Mouse (Mus musculus): ENCODE results near the gene Zdhhc22.

DNA sequence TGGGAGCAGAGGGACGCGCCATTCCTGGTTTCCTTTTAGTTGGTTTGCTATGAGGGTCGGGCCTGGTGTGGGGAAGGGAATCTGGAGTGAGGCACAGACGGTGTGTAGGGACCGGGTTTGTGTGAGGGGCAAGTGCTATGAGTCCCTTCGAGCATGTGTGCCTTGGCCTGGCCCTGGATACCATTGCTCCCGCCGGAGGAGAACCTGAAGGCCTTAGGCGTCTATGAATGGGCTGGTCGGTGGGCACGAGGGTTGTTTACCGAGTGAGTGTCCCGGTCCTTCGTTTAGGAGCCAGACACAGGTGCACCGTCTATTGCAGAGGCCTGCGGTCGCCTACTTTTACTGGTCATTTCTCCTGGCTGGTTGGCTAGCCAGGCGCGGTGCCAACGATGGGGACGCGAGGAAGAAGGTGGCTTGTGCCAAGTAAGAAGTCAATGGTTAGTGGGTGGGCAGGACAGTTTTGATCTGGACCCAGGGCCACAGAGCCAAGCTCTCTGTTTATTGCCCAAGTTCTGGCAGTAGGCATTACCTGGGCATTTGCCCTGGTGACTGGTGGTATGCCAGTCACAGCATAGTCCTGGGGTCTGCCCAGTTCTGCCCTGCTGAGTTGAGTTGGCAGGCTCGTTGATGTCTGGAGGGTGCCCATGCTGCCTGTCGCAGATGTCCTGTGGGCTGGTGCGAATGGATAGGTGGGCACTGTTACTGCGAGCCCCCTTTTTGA is 42.4 kb downstream of the Zdhhc22 start:
- TF ChIP-seq EP300 (IDR thresholded peaks at IDR 0.05; ENCODE audit: low read depth) (no peak), CTCF (IDR thresholded peaks at IDR 0.05; ENCODE audit: low read depth) (no peak)
